Mouse (Mus musculus) hindbrain, embryonic 12.5 days (tissue): ENCODE data around the gene Shld1. TPM values are rescaled to one million over a fixed set of nuclear protein-coding genes. Genes with fewer than 3 reads are reported as not detected.

Experiments used
- ATAC-seq: fragments of 200-750 bp; cut with Nextera tagmentation; 2 replicates; pipeline ENCODE4 v1.8.0; 2017; ENCODE audit warnings: moderate TSS enrichment; ENCODE audit not compliant: low FRiP score
- H3K27ac ChIP-seq: fragments of 300-500 bp; sonication (generic); 2 replicates; pipeline ENCODE4 v1.5.1; 2016; ENCODE audit warnings: mild to moderate bottlenecking
- H3K27me3 ChIP-seq: fragments of 300-500 bp; sonication (generic); 2 replicates; pipeline ENCODE4 v1.6.1; 2016; ENCODE audit warnings: mild to moderate bottlenecking
- H3K36me3 ChIP-seq: fragments of 300-500 bp; sonication (generic); 2 replicates; pipeline ENCODE4 v1.6.1; 2016; ENCODE audit warnings: mild to moderate bottlenecking
- H3K4me1 ChIP-seq: fragments of 300-500 bp; sonication (generic); 2 replicates; pipeline ENCODE4 v1.6.1; 2016
- H3K4me2 ChIP-seq: fragments of 300-500 bp; sonication (generic); replicated peaks from 2 replicates; pipeline ENCODE4 v1.6.1; 2016; ENCODE audit warnings: mild to moderate bottlenecking
- H3K4me3 ChIP-seq: fragments of 300-500 bp; sonication (generic); 2 replicates; pipeline ENCODE4 v1.5.1; 2016; ENCODE audit warnings: mild to moderate bottlenecking
- H3K9ac ChIP-seq: fragments of 300-500 bp; sonication (generic); 2 replicates; pipeline ENCODE4 v1.6.1; 2016; ENCODE audit warnings: mild to moderate bottlenecking, moderate library complexity
- H3K9me3 ChIP-seq: fragments of 300-500 bp; sonication (generic); replicated peaks from 2 replicates; pipeline ENCODE4 v1.6.1; 2016; ENCODE audit warnings: mild to moderate bottlenecking
- WGBS: fragments of 180-500 bp; shearing (Covaris S2); methylation state at CpG from one replicate; pipeline ENCODE4 v1.1.7; 2016; 5-methylcytosine and 5-hydroxymethylcytosine counted together
- polyA plus RNA-seq: library from polyadenylated mRNA; unstranded; fragments of >200 nt; fragmentation: Nextera tagmentation; extraction: Ambion mirVana; gene quantifications from 2 replicates; pipeline ENCODE4 v1.2.1, GENCODE M21; 2016

Gene Shld1
- polyA plus RNA-seq, 1 experiment from 2014 or later, result 19.9 TPM

GRCm38 (mm10) chr2:132780978-132781377 is 94.2 kb downstream of the Shld1 start, which contains the start of gene Chgb:
Gene Chgb, plus strand, starts transcription at chr2:132781278.
- Histone ChIP-seq H3K4me2 (peak within 1 kb of the TSS; percentile 67), H3K9me3 (no peaks in the 10 kb centered on the region), H3K36me3 (no peaks in the 10 kb centered on the region), H3K4me1 (peaks cover 14% of the 10 kb centered on the region), H3K4me3 (peak within 1 kb of the TSS; percentile 44), H3K27me3 (no peaks in the 10 kb centered on the region), H3K9ac (peak within 1 kb of the TSS; percentile 74), H3K27ac (peak within 1 kb of the TSS; percentile 96)
- no peak; the same call in 1 of the 2 replicates for ATAC-seq
- WGBS, result 11% methylated on average over 4 of the region's 4 CpGs

GRCm38 (mm10) chr2:132781439-132782068 is 94.8 kb downstream of the Shld1 start:
- Histone ChIP-seq H3K4me1 (peaks cover 14% of the 10 kb centered on the region), H3K27ac (peak overlapping the region; percentile 96), H3K27me3 (no peaks in the 10 kb centered on the region), H3K4me3 (peak overlapping the region; percentile 44), H3K36me3 (no peaks in the 10 kb centered on the region), H3K9me3 (no peaks in the 10 kb centered on the region), H3K9ac (peak overlapping the region; percentile 74), H3K4me2 (peak overlapping the region; percentile 67)
- 1% methylated on average over 40 of the region's 41 CpGs for WGBS
- peak; percentile 98 for ATAC-seq

- no peak overlapping the region for H3K4me2 ChIP-seq
- no peaks in the 10 kb centered on the region for H3K27me3 ChIP-seq
- no peaks in the 10 kb centered on the region for H3K9me3 ChIP-seq
- ATAC-seq, result no peak
- WGBS, result 84% methylated on average over 6 of the region's 6 CpGs
- H3K9ac ChIP-seq, result no peak overlapping the region
- no peak overlapping the region for H3K4me3 ChIP-seq
- H3K27ac ChIP-seq, result no peak overlapping the region
- no peaks in the 10 kb centered on the region for H3K36me3 ChIP-seq
- H3K4me1 ChIP-seq, result peaks cover 7% of the 10 kb centered on the region; the same call in 1 of the 2 replicates
These were observed 97.3 kb downstream of the Shld1 start for GRCm38 (mm10) chr2:132784039-132784438.

- Histone ChIP-seq H3K9me3 (no peaks in the 10 kb centered on the region), H3K4me3 (no peak overlapping the region), H3K27me3 (no peaks in the 10 kb centered on the region), H3K4me1 (no peaks in the 10 kb centered on the region), H3K27ac (no peak overlapping the region), H3K36me3 (peaks cover 18% of the 10 kb centered on the region), H3K4me2 (no peak overlapping the region), H3K9ac (no peak overlapping the region)
- no peak for ATAC-seq
- 86% methylated on average over 19 of the region's 19 CpGs for WGBS
These were observed 106.9 kb downstream of the Shld1 start for GRCm38 (mm10) chr2:132793441-132794203.

GRCm38 (mm10) chr2:132794204-132794586 is 107.5 kb downstream of the Shld1 start:
- H3K4me3 ChIP-seq, result no peak overlapping the region
- 88% methylated on average over 7 of the region's 7 CpGs for WGBS
- H3K27ac ChIP-seq, result no peak overlapping the region
- no peaks in the 10 kb centered on the region for H3K27me3 ChIP-seq
- no peaks in the 10 kb centered on the region for H3K9me3 ChIP-seq
- H3K9ac ChIP-seq, result no peak overlapping the region
- H3K36me3 ChIP-seq, result peaks cover 18% of the 10 kb centered on the region
- H3K4me1 ChIP-seq, result no peaks in the 10 kb centered on the region
- H3K4me2 ChIP-seq, result no peak overlapping the region
- ATAC-seq, result no peak

Other genes with a start within 250 kb of the Shld1 start
- 71.0 and 82.5 TPM in 2 replicates for gene Gpcpd1, start 99.2 kb upstream of the Shld1 start, polyA plus RNA-seq
- 53.8 and 56.2 TPM in 2 replicates for gene Chgb, start 94.3 kb downstream of the Shld1 start, polyA plus RNA-seq
- gene Trmt6, start 129.1 kb downstream of the Shld1 start, polyA plus RNA-seq, result 30.7 and 31.9 TPM in 2 replicates
- 13.1 and 14.3 TPM in 2 replicates for gene Mcm8, start 129.2 kb downstream of the Shld1 start, polyA plus RNA-seq
- gene Crls1, start 159.7 kb downstream of the Shld1 start, polyA plus RNA-seq, result 25.1 and 30.2 TPM in 2 replicates
- gene Lrrn4, start 194.0 kb downstream of the Shld1 start, polyA plus RNA-seq, result 0.10 and 0.16 TPM in 2 replicates